Mouse (Mus musculus) intestine, embryonic 16.5 days (tissue): ENCODE results near the gene Cdca8. TPM values are rescaled to one million over a fixed set of nuclear protein-coding genes. Genes with fewer than 3 reads are reported as not detected.

ENCODE experiments used
- ATAC-seq: fragments of 200-750 bp; cut with Nextera tagmentation; 2 replicates; pipeline ENCODE4 v1.8.0; 2017; ENCODE audit warnings: moderate TSS enrichment, moderate library complexity
- H3K27ac ChIP-seq: fragments of 300-500 bp; sonication (generic); 2 replicates; pipeline ENCODE4 v1.5.1; 2014; ENCODE audit warnings: mild to moderate bottlenecking, low read length
- H3K27me3 ChIP-seq: fragments of 300-500 bp; sonication (generic); replicated peaks from 2 replicates; pipeline ENCODE4 v1.6.1; 2014; ENCODE audit warnings: low read length, control low read depth, mixed read lengths; ENCODE audit not compliant: control insufficient read depth, insufficient read depth
- H3K36me3 ChIP-seq: fragments of 300-500 bp; sonication (generic); 2 replicates; pipeline ENCODE4 v1.6.1; 2014; ENCODE audit warnings: low read length, control low read depth; ENCODE audit not compliant: control insufficient read depth, insufficient read depth
- H3K4me1 ChIP-seq: fragments of 300-500 bp; sonication (generic); 2 replicates; pipeline ENCODE4 v1.6.1; 2014; ENCODE audit warnings: low read length, control low read depth, mixed read lengths; ENCODE audit not compliant: control insufficient read depth, insufficient read depth
- H3K4me2 ChIP-seq: fragments of 300-500 bp; sonication (generic); 2 replicates; pipeline ENCODE4 v1.6.1; 2014; ENCODE audit warnings: low read depth, low read length, control low read depth
- H3K4me3 ChIP-seq: fragments of 300-500 bp; sonication (generic); 2 replicates; pipeline ENCODE4 v1.5.1; 2014; ENCODE audit warnings: mild to moderate bottlenecking, low read length
- H3K9ac ChIP-seq: fragments of 300-500 bp; sonication (generic); 2 replicates; pipeline ENCODE4 v1.6.1; 2014; ENCODE audit warnings: low read depth, low read length
- H3K9me3 ChIP-seq: fragments of 300-500 bp; sonication (generic); 2 replicates; pipeline ENCODE4 v1.6.1; 2016; ENCODE audit warnings: low read length, control low read depth; ENCODE audit not compliant: control insufficient read depth
- WGBS: fragments of 180-500 bp; shearing (Covaris S2); extraction: QIAGEN DNeasy Blood & Tissue Kit; methylation state at CpG from one replicate; pipeline ENCODE4 v1.1.7; 2014; 5-methylcytosine and 5-hydroxymethylcytosine counted together
- polyA plus RNA-seq: library from polyadenylated mRNA; unstranded; fragments of >200 nt; fragmentation: Nextera tagmentation; extraction: Ambion mirVana; gene quantifications from 2 replicates; pipeline ENCODE4 v1.2.1, GENCODE M21; 2015

Cdca8 gene
- polyA plus RNA-seq, 1 experiment from 2014 or later: 126 TPM

- Histone ChIP-seq H3K36me3 (no peaks in the 10 kb centered on the region), H3K9me3 (no peaks in the 10 kb centered on the region), H3K4me2 (no peak overlapping the region), H3K4me3 (no peak overlapping the region), H3K27ac (no peak overlapping the region), H3K9ac (no peak overlapping the region), H3K27me3 (no peaks in the 10 kb centered on the region), H3K4me1 (peaks cover 14% of the 10 kb centered on the region; the same call in 1 of the 2 replicates)
- WGBS: 85% methylated on average over 2 of the region's 2 CpGs
- no peak for ATAC-seq
Measured at GRCm38 (mm10) chr4:124973296-124973695, 34.2 kb upstream of the Cdca8 start.

GRCm38 (mm10) chr4:124972316-124972715 lies 33.2 kb upstream of the Cdca8 start:
- no peak overlapping the region for H3K27ac ChIP-seq
- 52% methylated on average over 9 of the region's 9 CpGs for WGBS

GRCm38 (mm10) chr4:124971094-124971493 lies 32.0 kb upstream of the Cdca8 start:
- ATAC-seq: peak; percentile 91
- WGBS: 62% methylated on average over 8 of the region's 8 CpGs
- Histone ChIP-seq H3K4me2 (no peak overlapping the region), H3K4me1 (peaks cover 14% of the 10 kb centered on the region; the same call in 1 of the 2 replicates), H3K9me3 (no peaks in the 10 kb centered on the region), H3K4me3 (no peak overlapping the region), H3K27me3 (no peaks in the 10 kb centered on the region), H3K9ac (no peak overlapping the region), H3K27ac (no peak overlapping the region), H3K36me3 (no peaks in the 10 kb centered on the region)

More at GRCm38 (mm10) chr4:124972316-124972715, 33.2 kb upstream of the Cdca8 start:
- Histone ChIP-seq H3K36me3 (no peaks in the 10 kb centered on the region), H3K4me1 (peaks cover 14% of the 10 kb centered on the region; the same call in 1 of the 2 replicates), H3K4me2 (no peak overlapping the region), H3K9me3 (no peaks in the 10 kb centered on the region), H3K9ac (no peak overlapping the region), H3K27me3 (no peaks in the 10 kb centered on the region), H3K4me3 (no peak overlapping the region)
- ATAC-seq: no peak

- H3K4me1 ChIP-seq: peaks cover 14% of the 10 kb centered on the region; the same call in 1 of the 2 replicates
- no peaks in the 10 kb centered on the region for H3K9me3 ChIP-seq
- ATAC-seq: 0 out of 2 replicates have a peak, but pooled peaks have one; percentile 27
Measured at GRCm38 (mm10) chr4:124970677-124971076, 31.6 kb upstream of the Cdca8 start.

GRCm38 (mm10) chr4:124970194-124970593 lies 31.1 kb upstream of the Cdca8 start:
- Histone ChIP-seq H3K36me3 (no peaks in the 10 kb centered on the region), H3K27ac (no peak overlapping the region), H3K4me3 (no peak overlapping the region), H3K9ac (no peak overlapping the region), H3K9me3 (no peaks in the 10 kb centered on the region), H3K4me1 (peaks cover 14% of the 10 kb centered on the region; the same call in 1 of the 2 replicates), H3K27me3 (no peaks in the 10 kb centered on the region), H3K4me2 (no peak overlapping the region)
- no peak for ATAC-seq
- WGBS: 68% methylated on average over 11 of the region's 11 CpGs

More at GRCm38 (mm10) chr4:124970677-124971076, 31.6 kb upstream of the Cdca8 start:
- no peak overlapping the region for H3K4me2 ChIP-seq
- H3K27me3 ChIP-seq: no peaks in the 10 kb centered on the region
- no peaks in the 10 kb centered on the region for H3K36me3 ChIP-seq
- H3K4me3 ChIP-seq: no peak overlapping the region
- no peak overlapping the region for H3K9ac ChIP-seq
- 41% methylated on average over 5 of the region's 5 CpGs for WGBS
- H3K27ac ChIP-seq: no peak overlapping the region

- ATAC-seq: no peak
- H3K4me3 ChIP-seq: no peak overlapping the region
- H3K27ac ChIP-seq: no peak overlapping the region
- peaks cover 14% of the 10 kb centered on the region; the same call in 1 of the 2 replicates for H3K4me1 ChIP-seq
- no peaks in the 10 kb centered on the region for H3K27me3 ChIP-seq
- H3K36me3 ChIP-seq: no peaks in the 10 kb centered on the region
- no peak overlapping the region for H3K4me2 ChIP-seq
- no peaks in the 10 kb centered on the region for H3K9me3 ChIP-seq
- 79% methylated on average over 7 of the region's 7 CpGs for WGBS
- H3K9ac ChIP-seq: no peak overlapping the region
Measured at GRCm38 (mm10) chr4:124969219-124969848, 30.2 kb upstream of the Cdca8 start.

- Histone ChIP-seq H3K9me3 (no peaks in the 10 kb centered on the region), H3K27ac (no peak overlapping the region), H3K4me3 (no peak overlapping the region), H3K9ac (no peak overlapping the region), H3K4me2 (no peak overlapping the region), H3K36me3 (no peaks in the 10 kb centered on the region), H3K4me1 (peaks cover 14% of the 10 kb centered on the region; the same call in 1 of the 2 replicates), H3K27me3 (no peaks in the 10 kb centered on the region)
- 59% methylated on average over 6 of the region's 6 CpGs for WGBS
- ATAC-seq: no peak
Measured at GRCm38 (mm10) chr4:124968711-124969110, 29.6 kb upstream of the Cdca8 start.

GRCm38 (mm10) chr4:124964912-124965599 lies 25.9 kb upstream of the Cdca8 start:
- Histone ChIP-seq H3K9me3 (no peaks in the 10 kb centered on the region), H3K36me3 (no peaks in the 10 kb centered on the region), H3K9ac (no peak overlapping the region), H3K4me1 (no peaks in the 10 kb centered on the region), H3K4me3 (no peak overlapping the region), H3K27ac (no peak overlapping the region), H3K4me2 (no peak overlapping the region), H3K27me3 (no peaks in the 10 kb centered on the region)
- no peak for ATAC-seq
- WGBS: 19% methylated on average over 8 of the region's 8 CpGs

GRCm38 (mm10) chr4:124962576-124962975 lies 23.5 kb upstream of the Cdca8 start:
- no peaks in the 10 kb centered on the region for H3K4me1 ChIP-seq
- no peak overlapping the region for H3K27ac ChIP-seq
- H3K27me3 ChIP-seq: no peaks in the 10 kb centered on the region
- H3K4me2 ChIP-seq: no peak overlapping the region
- no peaks in the 10 kb centered on the region for H3K9me3 ChIP-seq
- no peak for ATAC-seq
- WGBS: 41% methylated on average over 11 of the region's 11 CpGs
- no peak overlapping the region for H3K9ac ChIP-seq
- H3K4me3 ChIP-seq: no peak overlapping the region
- H3K36me3 ChIP-seq: no peaks in the 10 kb centered on the region
